Mouse (Mus musculus) monocyte, adult 5-6 weeks (primary cell): ENCODE results near the gene Fam187b. TPM values are rescaled to one million over a fixed set of nuclear protein-coding genes. Genes with fewer than 3 reads are reported as not detected.
"Not testable (repeated sequence)": the region's sequence is repeated elsewhere in the genome, so short reads cannot be mapped to it uniquely, and the experiment has no call there.

Experiments
- ATAC-seq: fragments of 153-309, 156-312 bp; replicated peaks from 2 replicates; pipeline ENCODE4 v1.8.0; 2017; ENCODE audit warnings: mild to moderate bottlenecking; ENCODE audit not compliant: low TSS enrichment, insufficient number of reproducible peaks, severe bottlenecking, poor library complexity, low FRiP score
- total RNA-seq: library from RNA; stranded (forward); fragments of 200-1000, 200-491, 200-594 nt; gene quantifications from 3 replicates; pipeline ENCODE4 v1.2.3, GENCODE M21; 2017

Fam187b gene
- total RNA-seq: 1.3 TPM in 1 of 3 replicates, not detected in the others

DNA sequence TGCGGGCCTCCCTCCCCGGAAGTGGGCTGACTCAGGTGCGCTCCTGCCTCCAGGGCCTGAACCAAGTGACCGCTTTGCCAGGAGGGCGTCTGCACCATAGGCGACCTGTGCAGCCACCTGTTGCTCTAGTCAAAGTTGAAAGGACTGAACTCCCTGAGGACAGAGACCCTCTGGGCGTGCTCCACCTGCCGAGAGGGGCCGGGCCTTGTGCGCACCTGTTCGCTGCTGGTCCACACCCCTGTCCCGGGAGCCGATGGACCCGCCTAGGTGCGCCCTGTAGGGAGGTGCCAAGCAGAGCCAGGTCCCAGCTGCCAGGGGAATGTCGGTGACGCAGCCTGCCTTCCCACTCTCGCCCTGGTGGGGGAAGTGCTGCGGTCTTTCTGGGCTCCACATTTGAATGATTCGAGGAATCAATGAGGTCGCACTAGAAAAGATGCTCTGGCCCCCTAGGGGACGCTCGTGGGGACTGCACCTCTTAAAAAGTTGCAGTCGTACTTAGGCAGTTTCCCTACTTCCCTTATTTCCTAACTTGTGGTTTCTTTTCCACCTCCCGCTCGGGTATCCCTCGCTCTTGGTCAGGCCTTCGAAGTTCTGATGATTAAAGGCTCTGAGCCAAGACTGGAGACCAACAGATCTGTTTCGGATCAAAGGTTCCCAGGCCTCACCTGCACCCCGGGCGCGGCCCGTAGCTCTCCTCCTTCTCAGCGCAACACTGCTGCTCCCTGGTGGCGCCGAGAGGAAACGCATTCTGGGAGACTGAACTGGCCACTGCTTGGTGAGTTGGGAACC lies at the start of gene Fam187b:
Gene Fam187b (plus strand): TSS at position 290 of the 789 bp plus-strand sequence.
- ATAC-seq: peak; percentile 80

DNA sequence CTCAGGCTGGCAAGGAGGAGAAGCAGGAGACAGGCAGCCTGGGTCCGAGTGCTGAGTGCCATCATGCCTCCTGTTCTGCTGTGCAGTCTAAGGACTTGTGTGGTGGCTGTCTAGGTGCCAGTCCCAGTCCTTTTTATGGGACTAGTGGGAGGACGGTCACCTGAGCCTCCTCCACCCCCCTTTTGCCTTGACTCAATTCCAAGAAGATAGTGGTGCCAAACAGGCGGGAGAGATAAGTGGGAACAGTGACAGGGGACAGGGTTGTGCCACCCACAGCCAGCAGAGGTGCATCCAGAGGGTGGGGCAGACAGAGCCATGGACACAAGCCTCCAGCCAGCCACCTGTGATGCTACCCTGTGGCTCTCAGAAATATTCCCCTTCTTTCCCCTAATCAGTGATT lies 49.5 kb upstream of the Fam187b start:
- no peak for ATAC-seq

DNA sequence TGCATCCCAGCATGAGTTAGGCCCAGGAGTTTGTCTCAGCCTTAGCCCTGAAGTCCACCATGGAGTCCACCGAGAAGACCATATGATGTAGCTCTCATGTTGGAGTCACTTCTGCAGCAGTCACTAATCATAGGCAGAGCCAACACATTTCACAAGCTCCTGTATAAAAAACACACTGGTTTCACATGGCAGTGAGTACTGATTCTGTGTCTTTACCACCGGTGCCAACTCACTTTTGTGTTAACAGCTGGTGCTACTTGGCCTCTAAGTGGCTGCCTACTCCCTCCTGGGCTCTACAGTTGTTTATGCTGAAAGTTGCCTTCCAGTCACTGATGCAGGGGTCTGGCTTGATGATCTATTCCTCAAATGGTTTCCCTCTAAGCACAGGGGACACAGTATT lies 49.0 kb upstream of the Fam187b start, which contains the start of gene Hamp2:
Gene Hamp2 (minus strand): TSS at position 101 of the 400 bp plus-strand sequence.
- ATAC-seq: not testable (repeated sequence)

DNA sequence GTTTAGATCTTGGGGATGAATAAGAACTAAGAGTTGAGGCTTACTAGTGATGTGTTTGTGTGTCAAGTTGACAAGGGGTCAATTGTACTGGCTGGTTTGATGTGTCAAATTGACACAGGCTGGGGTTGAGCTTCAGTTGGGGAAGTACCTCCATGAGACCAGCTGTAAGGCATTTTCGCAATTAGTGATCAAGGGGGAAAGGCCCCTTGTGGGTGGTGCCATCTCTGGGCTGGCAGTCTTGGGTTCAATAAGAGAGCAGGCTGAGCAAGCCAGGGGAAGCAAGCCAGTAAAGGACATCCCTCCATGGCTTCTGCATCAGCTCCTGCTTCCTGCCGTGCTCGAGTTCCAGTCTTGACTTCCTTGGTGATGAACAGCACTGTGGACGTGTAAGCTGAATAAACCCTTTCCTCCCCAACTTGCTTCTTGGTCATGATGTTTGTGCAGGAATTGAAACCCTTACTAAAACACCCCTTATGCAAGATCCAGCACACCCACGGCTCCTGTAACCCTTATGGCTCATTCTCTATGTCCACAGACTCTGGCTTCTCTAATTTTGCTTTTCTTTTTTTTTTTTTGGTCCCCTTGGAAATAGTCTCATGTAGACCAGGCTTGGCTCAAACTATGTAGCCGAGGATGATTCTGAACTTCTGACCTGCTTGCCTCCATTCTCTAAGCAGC lies 38.0 kb upstream of the Fam187b start:
- peak; percentile 50 for ATAC-seq

DNA sequence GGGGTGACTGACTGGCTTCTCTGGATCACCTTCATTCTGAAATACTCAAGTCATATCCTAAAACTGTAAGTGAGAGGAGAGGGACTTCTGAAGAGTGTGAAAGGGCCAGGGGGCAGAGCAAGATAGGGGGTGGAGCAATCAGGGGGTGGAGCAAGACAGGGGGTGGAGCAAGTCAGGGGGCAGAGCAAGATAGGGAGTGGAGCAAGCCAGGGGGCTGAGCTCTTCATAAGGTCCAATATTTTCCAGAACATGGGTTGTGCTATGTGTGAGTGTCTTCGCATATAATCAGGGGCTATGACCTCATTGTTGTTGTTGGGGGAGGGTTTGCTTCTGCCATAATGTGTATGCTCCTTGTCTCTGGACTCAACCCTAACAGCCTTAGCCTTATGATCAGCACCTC lies 33.5 kb upstream of the Fam187b start:
- ATAC-seq: not testable (repeated sequence)

DNA sequence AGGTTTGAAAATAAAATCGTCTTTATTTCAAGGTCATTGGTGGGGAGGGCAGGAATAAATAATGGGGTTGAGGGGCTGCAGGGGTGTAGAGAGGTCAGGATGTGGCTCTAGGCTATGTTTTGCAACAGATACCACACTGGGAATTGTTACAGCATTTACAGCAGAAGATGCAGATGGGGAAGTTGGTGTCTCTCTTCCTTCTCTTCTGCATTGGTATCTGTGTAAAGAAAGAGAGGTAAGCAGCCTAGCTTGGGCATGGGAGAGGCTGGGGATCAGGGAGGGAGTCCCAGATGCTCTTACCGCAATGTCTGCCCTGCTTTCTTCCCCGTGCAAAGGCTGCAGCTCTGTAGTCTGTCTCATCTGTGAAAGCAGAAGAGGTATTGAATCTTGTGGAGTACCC lies 31.2 kb upstream of the Fam187b start:
- ATAC-seq: not testable (repeated sequence)

DNA sequence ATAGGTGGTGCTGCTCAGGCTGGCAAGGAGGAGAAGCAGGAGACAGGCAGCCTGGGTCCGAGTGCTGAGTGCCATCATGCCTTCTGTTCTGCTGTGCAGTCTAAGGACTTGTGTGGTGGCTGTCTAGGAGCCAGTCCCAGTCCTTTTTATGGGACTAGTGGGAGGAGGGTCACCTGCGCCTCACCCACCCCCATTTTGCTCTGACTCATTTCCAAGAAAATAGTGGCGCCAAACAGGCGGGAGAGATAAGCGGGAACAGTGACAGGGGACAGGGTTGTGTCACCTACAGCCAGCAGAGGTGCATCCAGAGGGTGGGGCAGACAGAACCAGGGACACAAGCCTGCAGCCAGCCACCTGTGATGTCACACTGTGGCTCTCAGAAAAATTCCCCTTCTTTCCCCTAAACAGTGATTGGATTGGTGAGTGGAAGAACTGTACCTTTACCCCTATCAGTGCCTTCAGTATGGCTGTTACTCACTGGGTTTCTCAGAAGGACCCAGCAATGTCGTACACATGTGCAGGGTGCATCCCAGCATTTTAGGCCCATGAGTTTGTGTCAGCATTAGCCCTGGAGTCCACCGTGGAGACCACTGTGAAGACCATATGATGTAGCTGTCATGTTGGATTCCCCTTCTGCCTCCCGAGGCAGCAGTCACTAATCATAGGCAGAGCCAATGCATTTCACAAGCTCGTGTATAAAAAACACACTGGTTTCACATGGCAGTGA lies 29.5 kb upstream of the Fam187b start, which contains the start of gene Hamp:
Gene Hamp (minus strand): TSS at position 124 of the 727 bp plus-strand sequence.
- ATAC-seq: no peak

DNA sequence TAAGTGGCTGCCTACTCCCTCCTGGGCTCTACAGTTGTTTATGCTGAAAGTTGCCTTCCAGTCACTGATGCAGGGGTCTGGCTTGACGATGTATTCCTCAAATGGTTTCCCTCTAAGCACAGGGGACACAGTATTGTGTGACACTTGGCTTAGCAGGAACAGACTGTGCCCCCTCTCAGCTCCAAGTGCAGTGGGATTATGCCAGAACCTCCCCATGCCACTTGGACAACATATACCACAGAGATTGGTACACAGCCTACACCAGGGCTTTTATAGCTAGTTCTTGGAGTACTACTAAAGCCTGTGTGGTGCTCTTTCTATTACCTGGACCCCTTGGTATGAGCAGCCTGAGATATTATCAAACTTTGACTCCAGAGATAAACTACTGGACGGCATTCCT lies 28.9 kb upstream of the Fam187b start:
- ATAC-seq: not testable (repeated sequence)

DNA sequence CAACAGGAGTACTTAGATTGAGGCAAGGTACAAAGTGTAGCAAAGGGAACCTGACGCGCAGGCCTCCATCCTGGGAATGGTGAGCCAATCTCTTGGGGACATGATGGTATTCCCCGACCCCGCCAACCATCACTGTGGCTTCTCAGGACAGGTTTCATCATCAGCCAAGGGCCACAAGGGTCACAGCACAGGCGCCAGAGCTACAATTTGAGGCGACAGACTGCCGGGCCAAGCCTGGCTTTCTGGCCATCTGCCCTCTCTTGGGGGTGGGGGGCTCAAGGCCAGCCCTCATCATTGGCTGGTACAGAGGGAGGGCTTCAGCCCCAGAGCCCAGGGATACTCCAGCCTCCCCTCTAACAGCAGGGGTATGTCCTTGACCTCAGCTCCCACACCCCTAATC lies 28.1 kb upstream of the Fam187b start:
- not testable (repeated sequence) for ATAC-seq

DNA sequence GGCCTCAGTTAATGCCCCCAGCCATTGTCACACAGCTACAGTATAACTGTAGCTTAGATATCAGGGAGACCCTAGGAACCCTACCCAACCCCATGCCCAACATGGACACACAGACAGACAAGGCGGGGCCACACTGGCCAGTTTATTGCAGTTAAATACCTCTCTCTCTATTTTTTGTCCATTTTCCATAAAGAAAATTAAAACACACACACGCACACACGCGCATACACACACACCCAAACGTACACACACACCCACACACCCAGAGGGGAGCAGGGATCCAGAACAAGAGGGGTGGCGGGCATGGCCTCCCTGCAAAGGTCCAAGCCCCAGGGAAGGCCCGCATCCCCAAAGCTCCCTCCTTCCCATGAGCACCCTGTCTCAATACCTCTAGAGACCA lies 27.7 kb upstream of the Fam187b start:
- no peak for ATAC-seq

DNA sequence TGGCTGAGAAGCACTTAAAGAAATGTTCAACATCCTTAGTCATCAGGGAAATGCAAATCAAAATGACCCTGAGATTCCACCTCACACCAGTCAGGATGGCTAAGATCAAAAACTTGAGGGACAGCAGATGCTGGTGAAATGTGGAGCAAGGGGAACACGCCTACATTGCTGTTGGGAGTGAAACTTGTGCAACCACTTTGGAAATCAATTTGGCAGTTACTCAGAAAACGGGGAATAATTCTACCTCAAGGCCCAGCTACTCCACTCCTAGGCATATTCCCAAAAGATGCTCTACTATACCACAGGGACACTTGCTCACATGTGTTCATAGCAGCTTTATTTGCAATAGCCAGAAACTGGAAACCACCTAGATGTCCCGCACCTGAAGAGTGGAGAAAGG lies 23.7 kb upstream of the Fam187b start:
- ATAC-seq: not testable (repeated sequence)

DNA sequence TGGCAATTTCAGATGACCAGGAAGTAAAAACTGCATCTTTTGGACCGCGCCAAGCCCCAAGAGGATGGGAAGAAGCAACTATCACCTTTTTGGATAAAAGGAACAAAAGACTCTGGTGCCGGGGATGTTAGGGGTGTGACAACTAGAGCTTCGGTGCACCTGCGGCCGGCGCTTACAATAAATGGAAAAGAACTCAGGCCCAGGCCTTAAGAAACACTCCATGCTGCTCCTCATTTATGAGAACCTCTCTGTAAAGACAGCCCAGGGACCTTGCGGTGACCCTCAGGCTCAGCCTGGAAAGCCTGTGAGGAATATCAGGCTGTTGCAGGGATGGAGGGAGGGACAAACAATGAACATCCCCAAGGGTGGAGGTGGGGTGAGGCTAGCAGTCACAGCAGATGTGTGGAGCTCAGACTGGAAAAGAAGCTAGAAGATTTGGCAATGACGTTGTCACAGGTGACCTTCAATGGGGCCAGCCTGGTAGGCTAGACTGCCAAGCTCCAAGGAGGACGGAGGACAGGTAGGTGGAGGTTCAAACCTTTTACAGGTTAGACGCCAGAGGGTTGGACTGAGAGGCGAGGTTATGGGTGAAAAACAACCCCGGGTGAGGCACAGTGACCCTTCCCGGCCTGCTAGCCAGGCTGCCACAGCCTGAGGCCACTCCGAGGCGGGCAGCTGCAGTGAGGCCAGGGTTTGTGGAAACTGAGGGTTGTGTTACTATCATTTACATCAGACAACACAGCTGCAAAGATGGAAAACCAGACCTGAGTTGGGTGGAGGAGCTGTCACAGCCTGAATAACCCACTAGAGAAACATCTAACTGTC lies 20.9 kb upstream of the Fam187b start:
- no peak for ATAC-seq

DNA sequence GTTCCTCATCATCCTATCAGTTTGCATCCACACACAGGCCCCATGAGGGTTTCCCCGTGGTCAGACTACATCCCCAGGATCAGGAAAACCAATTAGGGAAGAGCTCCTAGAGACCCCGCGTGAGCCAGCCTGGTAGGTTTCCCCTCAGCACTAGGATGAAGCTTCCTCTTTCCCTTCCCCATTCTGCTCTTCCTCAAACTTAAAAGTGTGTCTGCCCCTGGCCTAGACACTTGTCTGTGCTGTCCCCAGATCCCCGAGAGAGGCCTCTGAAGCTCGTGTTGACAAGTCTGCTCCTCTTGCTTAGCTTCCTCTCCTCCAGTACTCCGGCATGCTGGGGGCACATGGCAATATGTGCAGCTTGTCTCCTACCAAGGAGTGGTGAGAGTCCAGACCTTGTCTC lies 20.1 kb upstream of the Fam187b start:
- ATAC-seq: peak; percentile 41

DNA sequence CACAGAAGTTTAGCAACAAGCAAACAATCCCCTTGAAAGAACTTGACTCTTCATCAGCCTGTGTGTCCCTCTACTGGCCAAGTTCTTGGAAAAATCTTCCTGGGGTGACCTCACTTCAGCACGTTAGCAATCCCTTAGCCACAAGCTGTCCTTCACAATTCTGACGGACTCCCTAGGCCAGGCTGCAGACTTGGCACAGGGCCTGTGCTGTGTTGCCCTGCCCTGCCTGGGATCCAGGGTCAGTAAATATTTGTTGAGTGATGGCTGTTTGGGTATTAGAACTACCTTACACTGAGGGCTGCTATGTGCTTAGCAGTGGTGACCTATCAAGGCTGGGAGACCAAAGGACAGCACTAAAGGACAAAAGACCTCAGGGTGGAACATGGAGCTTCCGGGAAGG lies 19.6 kb upstream of the Fam187b start:
- ATAC-seq: no peak

DNA sequence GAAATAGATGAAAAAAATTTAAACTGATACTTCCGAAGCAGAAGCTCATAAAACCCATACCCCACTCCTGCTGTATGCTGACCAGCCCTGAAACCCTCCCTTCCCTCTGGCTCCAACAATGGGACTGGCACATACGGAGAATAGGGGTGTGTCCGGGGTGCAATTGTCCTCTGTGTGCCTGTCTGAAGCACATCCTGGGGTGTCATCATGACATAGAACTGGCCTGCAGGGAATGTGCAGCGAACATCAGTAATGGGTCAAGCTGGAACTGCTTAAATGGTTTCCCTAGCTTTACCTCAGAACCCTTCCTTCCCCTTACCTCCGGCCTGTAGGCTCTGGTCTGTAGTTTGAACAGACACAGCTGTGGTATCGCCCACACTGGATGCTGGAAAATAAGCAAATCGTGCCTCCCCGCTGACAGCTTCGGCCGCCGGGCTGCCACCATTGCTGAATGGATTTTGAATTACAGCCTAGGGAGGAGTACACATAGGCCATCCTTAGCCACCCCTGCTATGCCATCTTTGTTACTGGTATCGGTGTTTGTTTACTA lies 18.5 kb upstream of the Fam187b start:
- ATAC-seq: no peak

DNA sequence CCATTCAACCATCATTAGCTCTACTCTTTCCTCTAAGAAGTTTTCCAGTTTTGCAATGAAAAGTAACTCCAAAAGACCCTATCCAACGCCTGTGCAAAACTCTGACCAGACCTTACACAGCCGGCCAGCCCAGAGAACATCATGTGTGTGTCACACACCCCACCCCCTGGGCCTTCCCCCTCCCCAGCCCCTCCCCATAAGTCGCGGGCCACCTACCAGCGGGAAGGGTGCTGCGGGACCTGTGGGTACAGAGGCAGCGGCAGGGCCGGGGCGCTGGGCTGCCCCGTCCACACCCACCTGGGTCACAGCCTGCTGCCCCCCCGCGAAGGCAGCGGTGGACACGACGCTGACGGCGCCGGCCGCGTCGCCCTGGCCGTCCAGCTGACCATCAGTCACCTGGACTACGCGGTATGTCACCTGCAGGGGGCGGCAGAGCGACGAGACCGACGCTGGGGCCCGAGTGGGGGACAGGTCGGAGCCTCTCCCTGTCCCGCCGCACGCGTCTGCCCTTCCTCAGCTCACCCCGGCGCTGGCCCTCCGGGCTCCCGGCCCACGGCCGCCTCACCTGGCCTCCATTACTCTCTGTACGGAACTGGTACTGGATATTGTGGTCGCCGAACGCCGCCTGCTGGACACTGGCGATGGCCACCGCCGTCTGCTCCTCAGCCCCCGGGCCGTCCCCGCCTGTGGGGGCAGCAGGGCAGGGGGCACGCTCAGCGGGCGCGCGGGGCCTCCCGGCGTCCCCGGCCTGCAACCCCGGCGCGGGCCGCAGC lies 17.8 kb upstream of the Fam187b start:
- ATAC-seq: peak; percentile 33

DNA sequence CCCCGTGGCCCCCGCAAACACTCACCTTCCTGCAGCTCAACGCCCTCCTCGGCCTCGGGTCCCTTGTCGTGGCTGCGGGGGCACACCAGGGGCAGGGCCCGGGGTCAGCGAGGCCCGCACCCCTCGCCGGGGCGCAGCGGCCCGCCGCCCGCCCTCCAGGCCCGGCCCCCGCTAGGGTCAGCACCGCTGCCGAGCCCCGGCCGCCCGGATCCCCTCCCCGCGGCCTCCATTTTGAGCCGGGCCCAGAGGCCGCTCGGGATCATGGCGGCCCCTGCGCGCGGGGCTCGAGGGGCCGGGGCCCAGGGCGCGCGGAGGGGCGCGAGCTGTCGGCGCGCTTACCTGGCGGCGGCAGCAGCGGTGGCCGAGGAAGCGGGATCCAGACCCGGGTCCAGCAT lies 17.2 kb upstream of the Fam187b start:
- ATAC-seq: no peak
